Mouse (Mus musculus) limb, embryonic 10.5 days (tissue): Measurements from ENCODE around the gene Kif27. TPM values are rescaled to one million over a fixed set of nuclear protein-coding genes. Genes with fewer than 3 reads are reported as not detected.
A peak's percentile ranks its signal among the peaks of the same experiment; 100 is the strongest.
"Not testable (repeated sequence)": the region's sequence is repeated elsewhere in the genome, so short reads cannot be mapped to it uniquely, and the experiment has no call there.

Source experiments
- DNase-seq: peaks from one replicate; pipeline ENCODE4 v3.0.0-alpha.2; 2017; ENCODE audit warnings: low spot score
- H3K27ac ChIP-seq: fragments of 300-500 bp; sonication (generic); 2 replicates; pipeline ENCODE4 v1.5.1; 2016; ENCODE audit warnings: mild to moderate bottlenecking
- H3K27me3 ChIP-seq: fragments of 300-500 bp; sonication (generic); 2 replicates; pipeline ENCODE4 v1.6.1; 2016; ENCODE audit warnings: low read depth, mild to moderate bottlenecking; ENCODE audit not compliant: poor library complexity, severe bottlenecking
- H3K36me3 ChIP-seq: fragments of 300-500 bp; sonication (generic); 2 replicates; pipeline ENCODE4 v1.6.1; 2016; ENCODE audit warnings: mild to moderate bottlenecking, moderate library complexity
- H3K4me1 ChIP-seq: fragments of 300-500 bp; sonication (generic); 2 replicates; pipeline ENCODE4 v1.6.1; 2016
- H3K4me3 ChIP-seq: fragments of 300-500 bp; sonication (generic); 2 replicates; pipeline ENCODE4 v1.5.1; 2016; ENCODE audit warnings: mild to moderate bottlenecking, moderate library complexity
- H3K9me3 ChIP-seq: fragments of 300-500 bp; sonication (generic); replicated peaks from 2 replicates; pipeline ENCODE4 v1.6.1; 2016; ENCODE audit warnings: mild to moderate bottlenecking
- WGBS: fragments of 180-500 bp; shearing (Covaris S2); methylation state at CpG from one replicate; pipeline ENCODE4 v1.1.7; 2016; 5-methylcytosine and 5-hydroxymethylcytosine counted together
- polyA plus RNA-seq: library from polyadenylated mRNA; unstranded; fragments of >200 nt; fragmentation: Nextera tagmentation; extraction: Ambion mirVana; gene quantifications from 2 replicates; pipeline ENCODE4 v1.2.1, GENCODE M21; 2016

Gene Kif27
- polyA plus RNA-seq, 1 experiment from 2014 or later, result 0.78 TPM

- no peaks in the 10 kb centered on the region for H3K27me3 ChIP-seq
- peak; percentile 83 for DNase-seq
- H3K4me1 ChIP-seq, result peaks cover 15% of the 10 kb centered on the region
- H3K4me3 ChIP-seq, result peak within 1 kb of the TSS; percentile 87
- H3K9me3 ChIP-seq, result peaks cover 12% of the 10 kb centered on the region
- 4% methylated on average over 76 of the region's 80 CpGs for WGBS
- peaks cover 36% of the 10 kb centered on the region for H3K36me3 ChIP-seq
- H3K27ac ChIP-seq, result peak within 1 kb of the TSS; percentile 90
These were observed 26.0 kb upstream of the Kif27 start, which contains the start of gene 2210016F16Rik for GRCm38 (mm10) chr13:58384779-58385546. TSS of gene 2210016F16Rik (minus strand) at chr13:58385225.

GRCm38 (mm10) chr13:58384371-58384770 lies 25.4 kb upstream of the Kif27 start:
- no peak for DNase-seq
- peak overlapping the region; percentile 90 for H3K27ac ChIP-seq
- 63% methylated on average over 11 of the region's 11 CpGs for whole genome bisulfite sequencing
- peaks cover 14% of the 10 kb centered on the region for H3K9me3 ChIP-seq
- peak overlapping the region; percentile 87 for H3K4me3 ChIP-seq
- peaks cover 15% of the 10 kb centered on the region for H3K4me1 ChIP-seq
- H3K27me3 ChIP-seq, result no peaks in the 10 kb centered on the region
- peaks cover 38% of the 10 kb centered on the region for H3K36me3 ChIP-seq

- H3K36me3 ChIP-seq, result no peaks in the 10 kb centered on the region
- H3K9me3 ChIP-seq, result no peaks in the 10 kb centered on the region
- H3K27ac ChIP-seq, result no peak overlapping the region
- DNase-seq, result no peak
- H3K27me3 ChIP-seq, result no peaks in the 10 kb centered on the region
- H3K4me1 ChIP-seq, result no peaks in the 10 kb centered on the region
- WGBS, result 88% methylated on average over 2 of the region's 2 CpGs
- no peak overlapping the region for H3K4me3 ChIP-seq
These were observed 14.2 kb upstream of the Kif27 start for GRCm38 (mm10) chr13:58373153-58373470.

- H3K9me3 ChIP-seq, result no peaks in the 10 kb centered on the region
- 92% methylated on average over 5 of the region's 5 CpGs for WGBS
- H3K36me3 ChIP-seq, result no peaks in the 10 kb centered on the region
- H3K27me3 ChIP-seq, result no peaks in the 10 kb centered on the region
- H3K4me3 ChIP-seq, result no peak overlapping the region
- H3K4me1 ChIP-seq, result no peaks in the 10 kb centered on the region
- H3K27ac ChIP-seq, result no peak overlapping the region
- no peak for DNase-seq
These were observed 13.6 kb upstream of the Kif27 start for GRCm38 (mm10) chr13:58372278-58373152.

- DNase-seq, result no peak
- no peaks in the 10 kb centered on the region for H3K4me1 ChIP-seq
- H3K36me3 ChIP-seq, result no peaks in the 10 kb centered on the region
- no peaks in the 10 kb centered on the region for H3K9me3 ChIP-seq
- H3K4me3 ChIP-seq, result no peak overlapping the region
- no peaks in the 10 kb centered on the region for H3K27me3 ChIP-seq
- 82% methylated on average over 4 of the region's 4 CpGs for WGBS
- H3K27ac ChIP-seq, result no peak overlapping the region
These were observed 9.9 kb upstream of the Kif27 start for GRCm38 (mm10) chr13:58368835-58369234.

GRCm38 (mm10) chr13:58367641-58368040 lies 8.7 kb upstream of the Kif27 start:
- WGBS, result 73% methylated on average over 1 of the region's 1 CpGs
- Histone ChIP-seq H3K27me3 (no peaks in the 10 kb centered on the region), H3K36me3 (no peaks in the 10 kb centered on the region), H3K9me3 (no peaks in the 10 kb centered on the region), H3K4me1 (no peaks in the 10 kb centered on the region), H3K27ac (no peak overlapping the region), H3K4me3 (no peak overlapping the region)
- DNase-seq, result no peak

- Histone ChIP-seq H3K4me1 (no peaks in the 10 kb centered on the region), H3K27ac (no peak overlapping the region), H3K4me3 (no peak overlapping the region), H3K27me3 (no peaks in the 10 kb centered on the region), H3K36me3 (no peaks in the 10 kb centered on the region), H3K9me3 (no peaks in the 10 kb centered on the region)
- no peak for DNase-seq
- 91% methylated on average over 3 of the region's 3 CpGs for WGBS
These were observed 7.5 kb upstream of the Kif27 start for GRCm38 (mm10) chr13:58366373-58366772.

- H3K36me3 ChIP-seq, H3K27me3 ChIP-seq, H3K27ac ChIP-seq, H3K4me1 ChIP-seq, H3K4me3 ChIP-seq, H3K9me3 ChIP-seq, DNase-seq: not testable (repeated sequence)
- 83% methylated on average over 8 of the region's 8 CpGs for WGBS
These were observed 6.3 kb upstream of the Kif27 start for GRCm38 (mm10) chr13:58365179-58365578.

GRCm38 (mm10) chr13:58364353-58365175 lies 5.6 kb upstream of the Kif27 start:
- no peak overlapping the region for H3K27ac ChIP-seq
- H3K27me3 ChIP-seq, result no peaks in the 10 kb centered on the region
- H3K4me3 ChIP-seq, result no peak overlapping the region
- H3K9me3 ChIP-seq, result no peaks in the 10 kb centered on the region
- WGBS, result 84% methylated on average over 8 of the region's 8 CpGs
- H3K36me3 ChIP-seq, result no peaks in the 10 kb centered on the region
- H3K4me1 ChIP-seq, result no peaks in the 10 kb centered on the region
- DNase-seq, result peak; percentile 19

- no peak for DNase-seq
- Histone ChIP-seq H3K27me3 (peaks cover 6% of the 10 kb centered on the region; the same call in 1 of the 2 replicates), H3K9me3 (no peaks in the 10 kb centered on the region), H3K36me3 (no peaks in the 10 kb centered on the region), H3K27ac (peak overlapping the region; percentile 81), H3K4me3 (peak overlapping the region; percentile 90), H3K4me1 (peaks cover 12% of the 10 kb centered on the region)
- WGBS, result 4% methylated on average over 7 of the region's 7 CpGs
These were observed 357 bp upstream of the Kif27 start for GRCm38 (mm10) chr13:58359304-58359653.

GRCm38 (mm10) chr13:58352996-58353395 lies 5.9 kb downstream of the Kif27 start:
- DNase-seq, result no peak
- Histone ChIP-seq H3K27me3 (peaks cover 6% of the 10 kb centered on the region; the same call in 1 of the 2 replicates), H3K9me3 (no peaks in the 10 kb centered on the region), H3K4me1 (no peaks in the 10 kb centered on the region), H3K27ac (no peak overlapping the region), H3K4me3 (no peak overlapping the region), H3K36me3 (no peaks in the 10 kb centered on the region)

GRCm38 (mm10) chr13:58350606-58351005 lies 8.3 kb downstream of the Kif27 start:
- H3K4me3 ChIP-seq, result no peak overlapping the region
- no peaks in the 10 kb centered on the region for H3K27me3 ChIP-seq
- no peaks in the 10 kb centered on the region for H3K36me3 ChIP-seq
- no peaks in the 10 kb centered on the region for H3K9me3 ChIP-seq
- DNase-seq, result no peak
- WGBS, result 67% methylated on average over 4 of the region's 4 CpGs
- no peaks in the 10 kb centered on the region for H3K4me1 ChIP-seq
- no peak overlapping the region for H3K27ac ChIP-seq
